Mouse (Mus musculus): ENCODE measurements at regions not wholly inside any gene's neighbourhood (a gene's known extent, or its start where the extent isn't known, plus 50 kb on each side); places are given as distances from the start of the nearest gene placed in this dataset.

DNA sequence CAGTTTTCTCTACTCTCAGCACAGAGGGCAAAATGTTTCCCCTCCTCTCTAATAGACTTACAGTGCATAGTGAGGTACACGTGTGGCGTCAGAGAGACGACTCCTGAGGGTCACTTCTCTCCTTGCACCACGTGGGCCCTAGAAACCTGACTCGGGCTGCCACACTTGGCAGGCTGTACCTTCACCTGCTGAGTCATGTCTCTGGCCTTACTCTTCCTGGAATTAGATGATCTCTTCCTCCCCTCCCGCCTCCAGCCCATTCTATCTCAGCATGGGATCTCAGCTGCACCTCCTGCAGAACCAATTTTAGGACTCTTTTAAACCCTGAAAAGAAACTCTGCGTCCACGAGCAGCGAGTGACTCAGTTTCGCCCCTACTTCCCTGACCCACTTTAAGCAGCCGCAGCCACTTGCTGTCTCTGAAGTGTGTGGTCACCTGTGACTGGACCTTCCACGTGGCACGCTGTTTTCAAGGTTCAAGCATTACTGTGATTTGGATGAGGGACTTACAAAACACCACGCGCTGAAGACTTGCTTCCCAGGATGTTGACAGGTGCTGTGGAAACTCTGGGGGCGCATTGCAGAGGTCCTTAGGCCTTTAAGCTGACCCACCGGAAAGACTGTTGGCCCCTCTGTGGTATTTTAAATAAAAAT is 125.2 kb downstream of the Ndufa10 start:
- no peak for TF ChIP-seq POLR2A (IDR thresholded peaks at IDR 0.05; ENCODE audit: insufficient read depth, low read length)
- no peak for TF ChIP-seq CTCF (IDR thresholded peaks at IDR 0.05; ENCODE audit: low read depth, low read length)
